Mouse (Mus musculus): ENCODE measurements around the gene Habp2. TPM values are rescaled to one million over a fixed set of nuclear protein-coding genes. Genes with fewer than 3 reads are reported as not detected.

The Habp2 gene
- total RNA-seq, 2 experiments from 2014 or later: not detected

DNA sequence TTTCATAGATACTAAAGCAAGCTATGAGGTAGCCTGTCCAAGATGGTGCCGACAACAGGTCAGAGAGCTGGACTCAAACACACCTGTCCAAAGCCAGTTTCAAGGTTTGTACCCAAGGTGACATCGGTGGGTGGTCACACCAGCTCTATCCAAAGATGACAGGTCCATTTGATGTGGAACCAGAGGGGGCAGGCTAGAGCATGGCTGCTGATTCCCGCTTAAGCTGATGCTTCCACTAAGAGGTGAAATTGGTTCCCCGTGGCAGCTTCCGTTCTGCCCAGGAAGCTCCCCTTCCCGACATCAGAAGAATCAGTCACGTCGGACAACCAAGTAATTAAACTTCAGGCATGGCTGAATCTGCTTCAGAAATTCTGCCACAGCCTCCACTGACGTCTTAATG is 5.4 kb downstream of the Habp2 start:
- intact Hi-C loops (cut with DNase I): no loop called here

DNA sequence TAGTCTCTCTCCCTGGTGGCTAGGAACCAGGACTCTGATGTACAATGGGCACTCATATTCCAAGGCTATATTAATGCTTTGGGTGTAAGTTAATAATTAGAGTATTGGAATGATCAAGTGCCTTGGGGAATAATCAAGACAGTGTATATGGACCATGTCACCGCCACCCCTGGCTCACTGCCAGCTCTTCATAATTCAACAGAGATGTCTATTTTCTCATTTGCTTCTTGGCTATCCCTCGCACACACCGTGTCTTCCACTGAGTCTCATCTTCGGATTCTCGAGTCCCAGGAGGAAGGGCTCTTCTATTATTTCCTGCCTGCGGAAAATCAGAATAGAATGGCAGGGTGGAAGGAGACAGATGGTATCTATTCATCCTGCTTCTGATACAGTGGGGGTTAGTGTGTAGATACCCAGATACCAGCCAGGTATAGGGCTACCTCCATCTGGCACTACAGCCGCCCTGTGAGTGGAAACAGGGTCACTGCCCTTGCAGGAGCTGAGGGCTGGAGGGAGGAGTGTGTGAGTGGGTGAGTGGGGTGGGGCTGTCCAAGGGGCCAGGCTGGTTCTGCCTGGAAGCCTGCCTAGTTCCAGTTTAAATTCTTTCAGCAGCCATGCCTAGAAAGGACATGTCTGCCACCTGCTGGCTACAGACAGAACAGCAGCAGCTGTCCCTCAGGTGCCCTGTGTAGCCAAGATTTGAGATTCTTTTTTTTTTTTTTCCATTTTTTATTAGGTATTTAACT is 7.9 kb downstream of the Habp2 start:
- intact Hi-C loops (cut with DNase I): no loop called here

More for the DNA sequence above, 5.4 kb downstream of the Habp2 start:
- DNase-seq: no peak

DNA sequence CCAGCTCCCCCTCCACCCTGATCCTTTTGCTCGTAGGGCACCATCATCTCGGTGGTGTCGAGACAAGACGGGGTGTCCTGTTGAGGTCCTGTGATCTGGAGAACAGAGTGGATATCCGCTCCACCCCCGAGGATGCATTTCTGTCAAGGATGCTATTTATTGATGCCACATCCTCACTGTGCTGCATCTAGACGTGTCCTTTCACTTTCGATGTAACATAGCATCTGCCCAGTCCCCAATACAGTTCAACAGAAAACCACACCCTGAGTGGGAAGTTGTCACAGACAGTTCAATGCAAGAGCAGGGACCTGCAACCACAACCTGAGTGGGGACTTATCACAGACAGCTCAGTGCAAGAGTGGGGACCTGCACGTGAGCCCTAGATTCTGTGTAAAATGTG is 9.7 kb downstream of the Habp2 start:
- DNase-seq: no peak
- intact Hi-C loops (cut with DNase I): no loop called here

More for the DNA sequence above, 7.9 kb downstream of the Habp2 start:
- DNase-seq: peak; percentile 71 to 87

DNA sequence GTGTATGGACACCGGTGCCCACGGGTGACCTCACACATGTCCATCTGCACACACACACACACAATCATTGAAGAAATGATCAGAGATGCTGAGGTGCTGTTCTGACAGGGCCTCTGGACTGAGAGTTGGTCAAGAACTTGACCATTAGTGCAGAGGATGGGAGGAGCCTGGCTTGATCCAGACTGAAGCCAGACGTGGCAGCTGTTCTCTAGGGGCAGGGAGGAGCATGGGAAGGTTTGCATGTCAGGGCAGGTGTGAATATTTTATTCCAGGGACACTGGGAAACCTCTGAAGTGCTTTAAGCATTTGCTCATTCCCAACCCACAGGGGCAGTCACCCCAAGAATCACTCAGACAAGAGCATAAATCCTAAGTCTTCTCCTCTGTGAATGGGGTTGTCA is 10.3 kb downstream of the Habp2 start:
- intact Hi-C loops (cut with DNase I): no loop called here
- DNase-seq: no peak

DNA sequence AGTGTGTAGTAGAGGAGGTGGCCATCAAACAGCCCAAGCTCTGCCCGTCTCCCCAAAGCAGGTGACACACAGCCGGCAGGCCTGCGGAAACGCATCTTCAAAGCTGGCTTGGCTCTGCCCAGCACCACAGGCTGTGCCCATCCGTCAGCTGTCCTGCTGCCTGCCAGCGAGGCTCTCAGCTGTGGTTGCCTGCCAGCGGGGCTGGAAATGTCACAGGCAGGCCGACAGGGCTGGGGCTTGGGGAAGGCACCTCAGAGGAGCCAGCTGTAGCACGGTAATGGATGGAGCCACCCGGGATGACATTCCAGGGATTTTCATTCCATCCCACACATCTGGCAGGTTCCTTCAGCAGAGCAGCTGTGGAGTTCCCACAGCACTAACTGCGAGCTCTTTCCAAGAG is 13.9 kb downstream of the Habp2 start:
- intact Hi-C loops (cut with DNase I): no loop called here
- DNase-seq: peak; percentile 44

GRCm38 (mm10) chr19:56316531-56316930 is 29.6 kb downstream of the Habp2 start:
- intact Hi-C loops (cut with DNase I): no loop called here
- DNase-seq: no peak

DNA sequence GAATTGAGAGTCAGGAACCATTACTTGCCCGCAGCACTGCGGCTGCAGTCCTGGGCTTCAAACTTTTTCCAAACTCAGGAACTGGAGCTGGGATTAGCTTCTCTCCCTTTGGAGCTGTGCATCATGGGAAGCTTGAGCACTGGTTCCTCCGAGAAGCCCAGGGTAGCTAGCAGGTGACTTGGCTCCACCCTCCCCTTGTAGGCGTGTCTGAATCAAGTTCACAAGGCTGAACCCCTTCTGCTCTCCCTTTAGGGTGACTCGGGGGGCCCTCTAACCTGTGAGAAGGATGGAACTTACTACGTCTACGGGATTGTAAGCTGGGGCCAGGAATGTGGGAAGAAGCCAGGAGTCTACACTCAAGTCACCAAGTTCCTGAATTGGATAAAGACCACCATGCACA is 32.3 kb downstream of the Habp2 start:
- intact Hi-C loops (cut with DNase I): no loop called here
- no peak for DNase-seq

- intact Hi-C loops (cut with DNase I): no loop called here
- DNase-seq: no peak
Observed at GRCm38 (mm10) chr19:56319629-56320028, 32.7 kb downstream of the Habp2 start.

- no peak for DNase-seq
- intact Hi-C loops (cut with DNase I): no loop called here
Observed at GRCm38 (mm10) chr19:56320186-56320860, 33.4 kb downstream of the Habp2 start.

DNA sequence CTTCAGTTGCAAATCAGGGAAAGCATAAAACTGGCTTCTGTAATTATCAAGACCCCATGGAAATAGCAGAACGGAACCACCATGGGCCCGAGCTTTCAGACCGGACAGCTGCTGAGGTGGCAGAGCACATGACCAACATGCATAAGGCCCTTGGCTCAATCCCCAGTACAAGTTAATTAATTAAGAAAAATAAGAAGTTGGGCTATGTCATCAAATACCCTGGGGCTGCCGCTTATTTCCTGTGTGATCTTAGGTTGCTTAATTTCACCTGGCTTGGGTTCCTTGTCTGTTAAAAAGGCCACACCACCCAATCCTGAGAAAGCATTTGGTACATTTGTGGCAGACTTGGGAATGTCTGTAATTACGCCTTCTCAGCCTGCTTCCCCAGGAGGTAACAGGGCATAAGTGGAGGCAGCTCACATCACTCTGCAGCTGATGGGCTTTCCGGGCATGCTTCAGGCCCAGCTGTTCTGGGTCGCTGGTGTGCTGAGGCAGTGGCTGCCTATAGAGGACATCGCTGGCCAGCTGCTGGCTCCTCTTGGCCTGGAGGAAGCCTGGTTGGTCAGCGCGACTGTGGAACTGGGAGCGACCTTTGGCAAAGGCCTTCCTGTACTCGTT is 34.5 kb downstream of the Habp2 start:
- no peak for DNase-seq
- intact Hi-C loops (cut with DNase I): no loop called here

DNA sequence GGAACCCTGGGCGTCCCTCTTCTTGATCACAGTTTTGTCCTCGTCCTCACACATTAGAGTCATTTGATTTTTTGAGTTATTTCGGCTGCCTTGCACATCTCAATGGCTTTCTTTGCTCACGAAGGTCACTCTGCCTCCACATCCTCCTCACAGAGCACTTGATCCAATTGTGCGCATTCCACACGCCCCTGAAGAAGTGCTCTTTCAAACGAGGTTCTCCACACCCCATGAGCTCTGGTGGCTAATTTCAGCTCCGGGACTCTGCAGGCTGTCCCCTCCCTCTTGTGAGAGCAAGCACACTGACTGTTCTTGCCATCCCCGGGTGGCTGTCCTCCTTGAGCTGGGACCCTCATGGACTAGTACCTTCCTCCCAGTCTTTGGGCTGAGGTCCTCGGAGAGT is 38.7 kb downstream of the Habp2 start:
- intact Hi-C loops (cut with DNase I): no loop called here
- no peak for DNase-seq

GRCm38 (mm10) chr19:56326243-56326855 is 39.4 kb downstream of the Habp2 start:
- DNase-seq: no peak
- intact Hi-C loops (cut with DNase I): no loop called here

DNA sequence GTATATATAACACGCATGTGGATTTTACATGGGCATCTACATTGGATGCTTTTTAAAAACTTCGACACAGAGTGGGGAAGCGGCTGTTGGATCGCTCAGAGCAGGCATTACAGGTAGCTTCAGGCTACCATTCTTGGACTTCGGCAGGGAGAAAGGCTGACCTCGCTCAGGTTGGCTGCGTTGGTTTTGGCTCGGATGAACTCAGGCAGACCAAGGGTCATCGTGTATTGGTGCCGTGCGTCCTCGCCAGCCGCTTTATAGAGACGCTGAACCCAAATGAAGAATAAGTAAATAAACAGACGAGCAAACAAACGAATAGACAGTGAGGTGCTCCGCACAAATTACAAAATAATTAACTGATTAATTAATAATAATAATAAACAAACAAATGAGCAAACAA is 49.4 kb downstream of the Habp2 start:
- intact Hi-C loops (cut with DNase I): no loop called here
- DNase-seq: no peak

DNA sequence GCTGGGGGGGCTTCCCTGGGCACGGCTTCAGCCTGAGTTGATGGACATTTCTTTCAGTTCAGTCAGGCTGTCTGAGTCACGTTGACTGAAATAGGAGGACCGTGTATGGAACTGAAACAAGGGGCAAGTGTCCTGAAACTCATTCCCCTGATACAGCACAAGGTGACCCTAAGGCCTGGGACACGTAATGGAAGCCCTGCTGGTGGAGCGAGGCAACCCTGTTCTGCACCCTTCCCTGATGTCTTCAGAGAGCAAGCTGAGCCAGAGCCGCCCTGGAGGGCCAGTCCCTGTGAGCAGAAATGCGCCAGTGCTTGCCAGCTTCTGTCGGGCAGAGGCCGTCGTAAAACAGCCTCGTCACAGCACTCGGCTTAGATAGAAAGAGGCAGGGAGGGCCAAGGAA is 49.9 kb downstream of the Habp2 start:
- intact Hi-C loops (cut with DNase I): no loop called here
- no peak for DNase-seq

DNA sequence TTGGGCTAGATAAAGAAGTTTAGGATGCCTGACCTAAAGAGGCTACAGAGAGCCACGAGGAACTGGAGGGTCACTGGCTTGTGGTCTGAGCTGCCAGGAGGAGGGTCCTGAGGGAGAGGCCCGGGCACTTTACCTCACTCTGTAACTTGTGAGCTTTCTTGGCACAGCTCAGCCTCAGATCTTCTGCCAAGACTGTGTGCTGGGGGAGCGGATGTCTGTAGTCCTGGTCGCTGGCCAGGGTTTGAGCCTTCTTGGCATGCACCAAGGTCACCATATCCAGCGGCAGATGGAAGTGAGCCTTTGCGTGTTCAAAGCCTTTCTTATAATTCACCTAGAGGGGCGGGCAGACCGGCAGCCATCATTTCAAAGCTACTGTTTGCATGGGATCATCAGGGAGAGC is 55.1 kb downstream of the Habp2 start:
- intact Hi-C loops (cut with DNase I): no loop called here
- peak; percentile 68 to 76 for DNase-seq

- intact Hi-C loops (cut with DNase I): no loop called here
- DNase-seq: no peak
Observed at GRCm38 (mm10) chr19:56343869-56344563, 57.1 kb downstream of the Habp2 start.

- DNase-seq: no peak
- intact Hi-C loops (cut with DNase I): no loop called here
Observed at GRCm38 (mm10) chr19:56346016-56346415, 59.1 kb downstream of the Habp2 start.

DNA sequence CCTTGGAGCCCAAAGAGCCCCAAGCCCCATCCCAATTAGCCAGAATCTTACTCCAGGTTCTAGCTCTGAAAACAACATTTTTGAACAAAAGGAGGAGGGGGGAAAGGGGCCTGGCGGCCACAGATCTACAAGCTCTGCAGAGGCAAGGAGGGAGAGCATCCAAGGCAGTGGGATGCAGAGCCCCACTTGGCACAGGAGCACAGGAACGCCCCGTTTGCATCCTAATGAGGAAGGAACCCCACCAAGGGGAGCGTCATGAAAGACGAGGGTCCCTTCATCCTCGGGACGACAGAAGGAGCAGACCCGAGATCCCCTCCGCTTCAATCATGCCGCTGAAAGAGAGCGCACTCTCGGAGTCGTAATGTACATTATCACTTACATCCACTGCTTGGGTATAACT is 59.8 kb downstream of the Habp2 start:
- DNase-seq: no peak
- intact Hi-C loops (cut with DNase I): no loop called here

GRCm38 (mm10) chr19:56349295-56349694 is 62.4 kb downstream of the Habp2 start:
- intact Hi-C loops (cut with DNase I): no loop called here
- peak in 1 of 2 experiments; percentile 47 for DNase-seq

DNA sequence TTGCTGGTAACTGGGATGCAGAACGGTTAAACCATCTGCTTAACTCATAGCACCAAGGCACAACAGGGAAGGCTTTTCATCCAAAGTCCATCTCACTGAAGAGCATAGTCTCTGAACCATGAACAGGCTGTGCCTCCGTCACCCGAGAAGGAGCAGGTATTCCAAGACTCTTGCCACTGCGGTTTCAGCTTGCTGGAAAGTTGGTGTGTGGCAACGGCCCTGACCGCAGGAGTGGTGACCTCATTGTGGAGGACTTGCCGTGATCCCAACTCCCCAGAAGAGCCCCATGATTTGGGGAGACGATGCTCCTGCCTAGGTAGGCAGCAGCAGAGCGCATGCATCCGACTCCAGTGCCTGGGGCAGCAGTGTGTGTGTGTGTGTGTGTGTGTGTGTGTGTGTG is 66.8 kb downstream of the Habp2 start:
- no peak for DNase-seq
- intact Hi-C loops (cut with DNase I): no loop called here

GRCm38 (mm10) chr19:56355201-56355600 is 68.3 kb downstream of the Habp2 start:
- intact Hi-C loops (cut with DNase I): no loop called here
- no peak for DNase-seq
